Mouse (Mus musculus): ENCODE results near the gene Dpp8.
"Not testable (repeated sequence)": the region's sequence is repeated elsewhere in the genome, so short reads cannot be mapped to it uniquely, and the experiment has no call there.

Dpp8 gene

DNA sequence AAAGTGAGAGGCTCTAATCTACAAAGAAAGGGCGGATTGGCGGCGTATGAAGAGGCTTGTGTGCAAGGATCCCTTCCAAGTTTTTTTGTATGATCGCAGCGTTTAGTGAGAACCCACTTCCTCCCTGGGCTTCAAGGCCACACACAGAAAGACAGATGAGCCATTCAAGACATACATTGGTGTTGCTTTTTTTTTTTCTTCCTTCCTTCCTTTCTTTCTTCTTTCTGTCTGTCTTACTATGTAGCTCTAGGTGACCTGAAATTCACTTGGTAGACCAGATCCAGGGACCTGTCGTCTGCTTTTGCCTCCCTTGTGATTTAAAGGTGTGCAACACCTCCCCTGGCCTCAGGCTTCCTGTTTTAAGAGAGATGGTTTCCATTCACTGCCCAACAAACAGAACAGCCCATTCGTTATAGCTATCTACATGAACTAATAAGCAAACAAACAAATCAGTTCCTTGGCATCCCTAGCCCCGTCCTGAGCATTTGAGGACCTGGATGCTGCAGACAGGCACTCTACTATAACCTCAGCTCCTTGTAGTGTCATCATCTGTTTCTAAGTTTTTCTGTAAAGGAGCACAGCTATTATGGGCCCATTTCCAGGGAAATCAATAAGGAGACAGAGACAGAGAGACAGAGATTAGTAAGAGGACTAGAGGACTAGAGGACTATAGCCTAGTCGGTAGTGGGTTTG lies 10.2 kb upstream of the Dpp8 start:
- DNase-seq (ENCODE audit: low spot score), result no peak

DNA sequence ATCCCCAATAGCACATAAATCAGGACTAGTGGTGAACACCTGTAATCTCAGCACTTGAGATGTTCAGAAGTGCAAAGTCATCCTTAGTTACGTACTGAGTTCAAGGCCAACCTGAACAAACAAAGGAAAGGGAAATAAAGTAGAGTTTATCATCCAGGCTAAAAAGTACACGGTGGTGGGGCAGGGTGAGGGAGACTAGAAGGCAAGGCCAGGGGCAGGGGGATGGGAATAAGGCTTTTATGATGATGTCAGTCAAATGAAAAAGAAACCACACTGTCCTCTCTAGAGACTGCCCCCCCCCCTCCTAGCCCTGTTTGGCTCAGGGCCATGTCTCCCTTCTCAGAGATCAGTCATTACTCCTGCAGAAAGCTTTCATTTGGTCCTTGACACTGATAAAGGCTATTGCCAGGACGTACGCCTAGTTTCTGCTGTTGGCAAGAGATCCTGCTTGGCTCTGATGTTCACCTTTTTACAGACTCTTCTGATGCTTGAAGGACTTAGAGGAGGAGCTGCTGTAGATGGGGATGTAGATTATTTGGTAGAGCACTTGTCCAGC lies 9.6 kb upstream of the Dpp8 start:
- DNase-seq (ENCODE audit: low spot score), result no peak

- no peak for DNase-seq (ENCODE audit: low spot score)
Measured at GRCm38 (mm10) chr9:65023447-65023846, 8.8 kb upstream of the Dpp8 start.

GRCm38 (mm10) chr9:65027241-65027640 lies 5.0 kb upstream of the Dpp8 start:
- no peak for DNase-seq (ENCODE audit: low spot score)

DNA sequence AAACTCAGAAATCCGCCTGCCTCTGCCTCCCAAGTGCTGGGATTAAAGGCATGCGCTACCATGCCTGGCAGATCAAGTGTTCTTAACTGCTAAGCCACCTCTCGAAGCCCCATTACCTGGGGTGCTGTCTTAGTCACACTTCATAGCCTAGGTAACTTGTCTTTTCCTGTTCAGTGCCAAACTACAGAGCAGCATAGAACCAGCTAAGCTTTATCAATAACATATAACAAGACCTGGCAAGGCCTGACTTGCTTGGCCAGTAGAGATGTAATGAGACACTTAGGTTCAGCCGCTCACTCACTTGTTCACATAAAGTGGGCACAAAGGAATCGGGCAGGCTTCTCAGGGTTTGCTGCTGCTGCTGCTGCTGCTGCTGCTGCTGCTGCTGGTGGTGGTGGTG lies 3.9 kb upstream of the Dpp8 start:
- no peak for DNase-seq (ENCODE audit: low spot score)

DNA sequence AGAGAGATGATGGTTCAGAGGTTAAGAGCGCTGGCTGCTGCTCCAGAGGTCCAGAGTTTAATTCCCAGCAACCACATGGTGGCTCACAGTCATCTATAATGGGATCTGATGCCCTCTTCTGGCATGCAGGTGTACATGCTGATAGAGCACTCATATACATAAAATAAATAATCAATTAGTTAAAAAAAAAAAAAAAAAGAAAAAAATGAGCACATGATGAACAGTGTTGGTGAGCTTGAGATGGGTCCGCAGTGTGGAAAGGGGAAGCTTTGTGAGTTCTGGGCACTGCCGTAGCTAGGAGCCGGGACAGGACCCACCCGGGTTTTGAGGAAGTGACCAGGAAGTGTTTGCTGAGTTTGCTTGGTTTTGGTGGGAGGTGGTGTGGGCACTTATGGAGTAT lies 859 bp upstream of the Dpp8 start:
- DNase-seq (ENCODE audit: low spot score), result not testable (repeated sequence)

DNA sequence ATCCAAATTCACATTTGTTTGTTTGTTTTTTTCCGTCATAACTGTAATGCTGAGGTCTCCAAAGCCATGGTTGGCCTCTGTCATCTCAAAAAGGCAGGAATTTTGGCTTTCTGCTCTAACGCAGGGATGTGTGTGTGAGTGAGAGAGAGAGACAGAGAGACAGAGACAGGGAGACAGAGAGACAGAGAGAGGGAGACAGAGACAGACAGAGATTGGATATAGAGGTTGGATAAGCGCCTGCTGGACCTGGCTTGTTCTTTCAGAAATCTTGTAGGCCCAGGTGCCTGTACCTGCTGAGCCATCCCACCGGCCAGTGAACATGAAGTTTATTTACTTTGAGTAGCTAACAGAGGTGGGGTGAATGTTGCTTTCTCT lies 333 bp upstream of the Dpp8 start:
- no peak for DNase-seq (ENCODE audit: low spot score)

DNA sequence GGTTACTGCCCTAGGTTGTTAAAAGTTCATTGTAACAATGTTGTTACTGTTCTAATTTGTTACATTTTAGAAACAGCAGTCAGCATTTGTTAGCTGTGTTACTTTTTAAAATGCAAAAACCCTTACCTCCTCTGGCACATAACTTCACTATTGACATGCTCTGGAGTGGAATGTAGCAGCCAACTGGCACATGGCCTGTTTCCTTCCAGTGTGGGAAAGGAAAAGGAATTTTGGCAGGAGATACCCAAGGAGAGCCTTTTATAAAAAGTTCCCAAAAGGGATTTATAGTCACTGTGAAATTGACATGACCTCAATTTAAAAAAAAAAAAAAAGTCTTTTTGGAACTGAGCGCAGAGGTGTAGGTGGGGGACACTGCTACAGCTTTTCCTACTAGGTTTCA lies 4.2 kb downstream of the Dpp8 start:
- DNase-seq (ENCODE audit: low spot score), result no peak

- DNase-seq (ENCODE audit: low spot score), result no peak
Measured at GRCm38 (mm10) chr9:65036861-65037260, 4.6 kb downstream of the Dpp8 start.

DNA sequence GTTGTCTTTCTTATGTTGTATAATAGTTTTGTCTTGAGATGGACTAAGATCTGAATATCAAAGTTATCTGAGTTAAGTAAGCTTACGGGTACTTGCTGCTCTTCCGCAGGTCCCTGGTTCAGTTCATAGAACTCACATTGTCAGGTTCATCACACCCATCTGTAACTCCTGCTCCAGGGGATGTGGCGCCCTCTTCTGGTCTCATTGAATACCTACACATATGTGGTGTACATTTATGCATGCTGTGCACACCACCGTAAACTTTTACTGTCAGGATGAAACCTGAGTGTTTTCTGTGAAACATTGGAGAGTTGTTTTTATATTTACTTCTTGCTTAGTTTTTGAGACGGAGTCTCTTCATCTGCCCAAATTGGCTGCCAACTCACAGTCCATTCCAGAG lies 9.2 kb downstream of the Dpp8 start:
- no peak for DNase-seq (ENCODE audit: low spot score)

GRCm38 (mm10) chr9:65046993-65047392 lies 14.8 kb downstream of the Dpp8 start:
- no peak for DNase-seq (ENCODE audit: low spot score)

GRCm38 (mm10) chr9:65049422-65049821 lies 17.2 kb downstream of the Dpp8 start:
- no peak for DNase-seq (ENCODE audit: low spot score)

GRCm38 (mm10) chr9:65050981-65051380 lies 18.8 kb downstream of the Dpp8 start:
- peak; percentile 11 for DNase-seq (ENCODE audit: low spot score)

DNA sequence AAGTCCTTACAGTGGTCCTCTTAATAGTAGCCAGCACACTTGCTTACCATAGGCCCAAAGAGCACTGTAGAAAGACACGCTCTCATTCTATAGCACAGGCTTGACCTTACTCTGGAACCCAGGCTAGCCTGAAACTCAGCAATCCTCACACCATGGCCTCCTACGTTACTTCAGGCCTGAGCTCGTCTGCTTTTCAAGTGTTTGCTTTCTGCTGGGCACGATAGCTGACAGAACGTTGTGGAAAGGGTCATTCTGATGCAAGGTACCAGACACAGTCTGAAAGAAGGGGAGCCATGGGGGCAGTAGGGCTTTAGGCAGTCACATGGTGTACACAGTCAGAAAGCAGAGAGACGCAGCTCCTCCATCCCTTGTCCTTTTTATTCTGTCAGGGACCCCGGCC lies 32.0 kb downstream of the Dpp8 start:
- no peak for DNase-seq (ENCODE audit: low spot score)

GRCm38 (mm10) chr9:65070587-65070986 lies 38.4 kb downstream of the Dpp8 start:
- DNase-seq (ENCODE audit: low spot score), result no peak

- DNase-seq (ENCODE audit: low spot score), result no peak
Measured at GRCm38 (mm10) chr9:65073555-65073954, 41.3 kb downstream of the Dpp8 start.

DNA sequence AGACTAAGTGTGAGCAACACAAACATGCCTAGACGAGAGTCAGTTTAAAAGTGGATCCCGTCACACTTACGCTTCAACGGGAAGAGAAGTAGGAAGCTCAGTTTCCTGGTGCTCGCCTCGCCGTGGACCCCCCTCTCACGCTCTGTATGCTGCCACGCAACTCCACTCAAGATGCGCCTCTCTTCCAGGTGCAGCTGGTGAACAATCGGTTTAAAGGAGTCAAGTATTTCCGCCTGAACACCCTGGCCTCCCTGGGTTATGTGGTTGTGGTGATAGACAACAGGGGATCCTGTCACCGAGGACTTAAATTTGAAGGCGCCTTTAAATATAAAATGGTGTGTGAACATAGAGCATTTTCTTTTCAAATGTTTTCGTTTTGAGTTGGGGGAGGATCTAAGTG lies 42.0 kb downstream of the Dpp8 start:
- DNase-seq (ENCODE audit: low spot score), result no peak

DNA sequence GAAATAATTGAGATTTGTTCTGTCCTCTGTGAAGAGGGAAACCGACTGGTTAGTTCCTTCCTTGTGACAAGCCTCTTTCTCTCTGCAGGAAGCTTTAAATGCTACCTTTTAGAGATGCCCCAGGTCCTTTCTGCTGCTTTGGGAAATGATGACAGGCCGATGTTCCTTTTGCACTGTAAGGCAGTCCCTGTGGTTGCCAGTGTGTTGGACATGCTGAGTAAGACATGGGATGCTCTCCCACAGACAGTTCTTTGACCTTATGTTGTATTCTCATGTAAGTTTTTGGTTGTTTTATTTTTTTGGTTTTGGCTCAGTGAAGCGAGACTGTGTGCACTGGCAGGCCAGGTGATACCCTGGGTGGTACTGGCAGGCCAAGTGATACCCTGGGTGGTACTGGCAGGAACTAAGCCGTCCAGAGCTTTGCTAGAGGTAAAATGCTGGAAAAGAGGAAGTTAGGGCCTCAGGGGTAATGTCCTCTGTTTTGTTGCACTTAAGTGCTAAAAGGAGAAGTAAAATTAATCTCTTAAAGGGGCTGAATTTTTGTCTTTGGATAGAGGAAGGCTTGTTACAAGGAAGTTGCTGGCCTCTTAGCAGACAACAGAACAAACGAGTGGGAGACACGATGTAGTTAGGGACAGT lies 42.8 kb downstream of the Dpp8 start:
- DNase-seq (ENCODE audit: low spot score), result no peak

DNA sequence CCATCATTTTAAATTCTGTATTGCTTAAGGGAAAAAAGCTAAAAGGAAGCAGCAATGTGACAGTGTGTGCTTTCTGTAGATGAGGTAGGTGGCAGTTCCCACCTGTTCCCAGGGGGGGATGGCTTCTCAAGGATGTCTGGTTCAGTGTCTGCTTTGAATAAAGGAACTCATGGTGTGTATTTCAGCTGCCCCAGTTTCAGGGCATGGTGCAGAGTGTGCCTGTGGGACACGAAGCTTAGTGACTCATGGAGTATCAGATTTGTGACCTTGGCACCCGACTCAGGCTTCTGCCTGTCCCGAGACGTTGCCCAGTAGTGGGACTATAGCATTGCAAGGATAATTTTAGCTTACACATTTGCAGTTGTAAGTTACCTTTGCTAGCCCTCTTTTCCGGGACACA lies 45.3 kb downstream of the Dpp8 start:
- DNase-seq (ENCODE audit: low spot score), result no peak

GRCm38 (mm10) chr9:65080141-65080540 lies 47.9 kb downstream of the Dpp8 start:
- not testable (repeated sequence) for DNase-seq (ENCODE audit: low spot score)

GRCm38 (mm10) chr9:65083075-65083765 lies 51.0 kb downstream of the Dpp8 start:
- no peak for DNase-seq (ENCODE audit: low spot score)

- peak; percentile 55 for DNase-seq (ENCODE audit: low spot score)
Measured at GRCm38 (mm10) chr9:65084198-65084807, 52.1 kb downstream of the Dpp8 start.

DNA sequence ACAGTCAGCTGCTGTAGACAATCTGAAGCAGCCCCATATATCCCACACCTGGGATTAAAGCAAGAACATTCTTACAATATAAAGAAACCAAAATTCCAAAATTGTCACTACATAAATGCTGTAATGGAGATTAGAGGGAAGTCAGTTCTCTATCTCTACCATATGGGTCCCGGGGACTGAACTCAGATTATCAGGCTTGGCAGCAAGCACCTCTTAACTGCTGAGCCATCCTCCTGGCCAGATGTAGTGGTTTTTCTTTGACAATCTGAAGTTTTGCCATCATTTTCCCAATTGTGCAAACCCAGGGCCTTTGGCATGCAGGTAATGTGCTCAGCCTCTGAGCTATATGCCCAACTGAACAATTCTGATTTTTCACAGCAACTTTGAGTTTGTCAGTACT lies 53.1 kb downstream of the Dpp8 start:
- no peak for DNase-seq (ENCODE audit: low spot score)

Data from yolk sac, embryonic 10.5 days (tissue).